Mouse (Mus musculus) liver, embryonic 14.5 days (tissue): ENCODE data around the gene Elmo1. TPM values are rescaled to one million over a fixed set of nuclear protein-coding genes. Genes with fewer than 3 reads are reported as not detected.

Experiments used
- ATAC-seq: fragments of 200-750 bp; cut with Nextera tagmentation; 2 replicates; pipeline ENCODE4 v1.8.0; 2017; ENCODE audit warnings: moderate number of reproducible peaks, mild to moderate bottlenecking, moderate library complexity; ENCODE audit not compliant: insufficient read depth
- DNase-seq, 3 experiments: peaks; one replicate each; pipeline ENCODE4 v3.0.0-alpha.2; 2012 to 2013; ENCODE audit warnings: low read depth in 3 of 3, low spot score in 3 of 3
- H3K27ac ChIP-seq: fragments of 300-500 bp; sonication (generic); 2 replicates; pipeline ENCODE4 v1.5.1; 2014; ENCODE audit warnings: moderate library complexity, mild to moderate bottlenecking, control low read depth, inconsistent platforms
- H3K27me3 ChIP-seq: fragments of 300-500 bp; sonication (generic); 2 replicates; pipeline ENCODE4 v1.6.1; 2014; ENCODE audit warnings: mild to moderate bottlenecking, low read length, moderate library complexity; ENCODE audit not compliant: control insufficient read depth, insufficient read depth
- H3K36me3 ChIP-seq: fragments of 300-500 bp; sonication (generic); replicated peaks from 2 replicates; pipeline ENCODE4 v1.6.1; 2014; ENCODE audit warnings: low read depth; ENCODE audit not compliant: control insufficient read depth, insufficient read depth
- H3K4me1 ChIP-seq, 2 experiments: fragments of 200-500 bp in 1 of 2; fragments of 300-500 bp in 1 of 2; sonication (generic) in 1 of 2; replicated peaks; 2 replicates each; pipeline ENCODE4 v1.6.1; 2012 to 2014; ENCODE audit warnings: antibody characterized with exemption in 1 of 2, inconsistent platforms in 1 of 2, low read length in 1 of 2; ENCODE audit not compliant: control insufficient read depth in 2 of 2, insufficient read depth in 2 of 2
- H3K4me2 ChIP-seq: fragments of 300-500 bp; sonication (generic); 2 replicates; pipeline ENCODE4 v1.6.1; 2014; ENCODE audit warnings: low read depth, mild to moderate bottlenecking, control low read depth, moderate library complexity
- H3K4me3 ChIP-seq, 2 experiments: fragments of 200-500 bp in 1 of 2; fragments of 300-500 bp in 1 of 2; sonication (generic) in 1 of 2; 2 replicates each; pipeline ENCODE4 v1.5.1; 2012 to 2014; ENCODE audit warnings: low read depth in 2 of 2, low read length in 2 of 2, mild to moderate bottlenecking in 2 of 2, control low read depth in 1 of 2, inconsistent platforms in 1 of 2, moderate library complexity in 1 of 2; ENCODE audit not compliant: insufficient read depth in 1 of 2
- H3K9ac ChIP-seq: fragments of 300-500 bp; sonication (generic); replicated peaks from 2 replicates; pipeline ENCODE4 v1.6.1; 2014; ENCODE audit warnings: mild to moderate bottlenecking, control low read depth, moderate library complexity
- H3K9me3 ChIP-seq: fragments of 300-500 bp; sonication (generic); 2 replicates; pipeline ENCODE4 v1.6.1; 2016; ENCODE audit warnings: low read length, mixed read lengths; ENCODE audit not compliant: control insufficient read depth
- CTCF ChIP-seq: IDR thresholded peaks from 2 replicates; pipeline ENCODE4 v1.5.1; 2016; ENCODE audit warnings: antibody characterized with exemption, low read depth, control low read depth
- EP300 ChIP-seq: IDR thresholded peaks from 2 replicates; pipeline ENCODE4 v1.6.1; 2016; ENCODE audit warnings: antibody characterized with exemption, low read depth
- WGBS: fragments of 180-500 bp; shearing (Covaris S2); extraction: QIAGEN DNeasy Blood & Tissue Kit; methylation state at CpG from one replicate; pipeline ENCODE4 v1.1.7; 2014; ENCODE audit not compliant: insufficient replicate concordance; 5-methylcytosine and 5-hydroxymethylcytosine counted together
- polyA plus RNA-seq, 2 experiments: library from polyadenylated mRNA; depleted of rRNA in 1 of 2; stranded (reverse) in 1 of 2; unstranded in 1 of 2; fragments of >200 nt; fragmentation: Nextera tagmentation in 1 of 2; extraction: Ambion mirVana in 1 of 2; gene quantifications; 2 replicates each; pipeline versions ENCODE4 v1.2.1 to v1.2.3; 2012 to 2014

Elmo1 gene
- polyA plus RNA-seq, 2 experiments, result 3.0 to 3.9 TPM

DNA sequence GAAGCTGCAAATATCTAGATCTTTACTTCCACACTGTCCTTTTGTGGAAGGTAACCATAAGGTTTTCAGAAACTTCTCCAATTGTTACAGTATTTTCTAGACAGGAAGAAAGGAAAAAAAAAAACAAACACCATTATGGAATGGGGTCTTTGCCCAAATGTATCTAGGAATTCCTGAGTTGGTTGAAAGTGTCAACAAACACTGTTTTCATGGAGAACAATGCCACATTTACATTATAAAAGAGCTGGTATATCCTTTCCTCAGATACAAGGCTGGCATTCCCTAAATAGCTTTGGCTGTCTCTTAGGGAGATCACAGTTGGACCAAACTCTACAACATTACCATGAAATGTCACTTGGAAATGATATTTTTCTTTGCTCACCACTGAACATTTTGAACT lies 411.5 kb downstream of the Elmo1 start:
- Histone ChIP-seq H3K4me2 (no peak overlapping the region), H3K9me3 (no peaks in the 10 kb centered on the region), H3K9ac (no peak overlapping the region), H3K36me3 (no peaks in the 10 kb centered on the region), H3K27me3 (no peaks in the 10 kb centered on the region), H3K4me1 (no peaks in the 10 kb centered on the region), H3K27ac (no peak overlapping the region), H3K4me3 (no peak overlapping the region)
- ATAC-seq (no peak), DNase-seq (no peak)
- TF ChIP-seq CTCF (no peak), EP300 (no peak)

DNA sequence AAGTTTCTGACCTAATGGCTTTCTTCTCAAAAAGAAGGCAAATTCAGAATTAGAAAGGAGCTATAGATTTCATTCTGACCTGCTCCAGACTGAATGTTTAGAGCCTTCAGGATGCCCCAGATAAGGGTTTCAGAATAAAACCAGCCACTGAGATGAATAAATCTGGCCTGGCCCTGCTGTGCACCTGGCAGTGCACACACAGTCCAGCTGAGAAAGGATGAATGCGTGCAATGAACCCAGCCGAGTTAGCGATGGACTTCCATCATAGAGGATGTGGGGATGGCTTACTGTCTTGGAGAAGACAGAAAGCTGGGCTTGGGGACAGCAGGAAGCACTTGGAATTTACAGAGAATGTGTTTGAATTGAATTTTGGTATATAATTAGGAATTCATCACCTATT lies 413.0 kb downstream of the Elmo1 start:
- WGBS, result 82% methylated on average over 3 of the region's 3 CpGs
- Histone ChIP-seq H3K9me3 (no peaks in the 10 kb centered on the region), H3K4me3 (no peak overlapping the region), H3K36me3 (no peaks in the 10 kb centered on the region), H3K27me3 (no peaks in the 10 kb centered on the region), H3K4me2 (no peak overlapping the region), H3K9ac (no peak overlapping the region), H3K27ac (no peak overlapping the region), H3K4me1 (no peaks in the 10 kb centered on the region)
- ATAC-seq (no peak), DNase-seq (no peak)
- TF ChIP-seq EP300 (no peak), CTCF (no peak)

DNA sequence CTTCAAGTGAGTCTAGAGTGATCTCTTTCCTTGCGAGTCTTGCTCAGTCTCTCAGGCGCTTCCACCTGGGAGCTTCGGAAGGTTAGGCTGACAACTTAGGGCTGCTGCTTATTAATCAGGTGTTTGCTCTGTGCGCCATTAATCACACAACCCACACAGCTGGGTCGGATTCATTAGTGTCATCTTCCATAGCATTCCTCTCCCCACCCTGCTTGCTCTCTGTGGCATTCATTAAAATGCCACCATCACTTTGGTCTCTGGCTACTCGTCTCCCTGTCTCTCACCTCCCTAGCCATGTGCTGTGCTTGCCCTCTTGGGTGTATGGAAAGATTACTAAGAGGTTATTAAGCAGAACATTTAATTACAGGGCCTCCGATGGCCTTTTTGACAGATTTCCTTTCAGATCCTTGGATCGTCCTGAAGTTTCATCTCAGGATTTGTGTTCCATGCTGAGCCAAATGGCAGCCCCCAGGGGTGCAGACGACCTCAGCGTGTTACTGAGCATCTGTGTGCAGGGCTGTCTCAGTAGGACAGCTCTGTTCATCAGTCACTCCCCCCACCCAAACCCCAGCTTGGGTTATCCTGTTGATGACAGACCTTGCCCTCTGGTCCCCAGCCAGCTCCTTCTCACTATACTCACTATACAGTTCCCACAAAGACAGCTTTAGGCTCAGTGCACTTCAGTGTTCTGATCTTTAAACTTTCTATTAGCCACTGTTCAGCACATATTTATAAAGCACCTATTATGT lies 417.2 kb downstream of the Elmo1 start:
- no peak for TF ChIP-seq EP300
- TF ChIP-seq CTCF, result no peak
- Histone ChIP-seq H3K27ac (no peak overlapping the region), H3K27me3 (no peaks in the 10 kb centered on the region), H3K9ac (no peak overlapping the region), H3K36me3 (no peaks in the 10 kb centered on the region), H3K4me2 (no peak overlapping the region), H3K4me3 (no peak overlapping the region), H3K9me3 (no peaks in the 10 kb centered on the region), H3K4me1 (no peaks in the 10 kb centered on the region)
- ATAC-seq (no peak), DNase-seq (no peak)
- 62% methylated on average over 10 of the region's 10 CpGs for WGBS

DNA sequence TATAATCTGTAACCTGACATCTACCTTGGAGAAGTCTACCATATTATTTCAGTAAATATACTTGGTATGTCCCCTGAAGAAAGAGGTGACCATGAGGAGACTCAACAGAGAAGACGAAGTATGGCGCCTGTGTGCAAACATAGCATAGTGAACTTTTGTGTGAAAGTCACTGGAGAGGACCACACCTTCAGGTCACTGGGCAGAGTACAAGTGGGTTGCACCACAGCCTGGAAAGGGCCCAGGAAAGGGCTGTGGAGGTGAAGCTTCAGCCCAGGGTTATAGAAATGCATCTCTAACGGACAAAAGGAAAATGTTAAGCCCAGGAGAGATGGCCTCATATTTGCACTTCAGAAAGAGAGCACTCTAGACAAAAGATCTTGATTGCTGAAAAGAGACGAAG lies 420.6 kb downstream of the Elmo1 start:
- no peak for DNase-seq
- no peak for ATAC-seq
- WGBS, result 59% methylated on average over 4 of the region's 4 CpGs

DNA sequence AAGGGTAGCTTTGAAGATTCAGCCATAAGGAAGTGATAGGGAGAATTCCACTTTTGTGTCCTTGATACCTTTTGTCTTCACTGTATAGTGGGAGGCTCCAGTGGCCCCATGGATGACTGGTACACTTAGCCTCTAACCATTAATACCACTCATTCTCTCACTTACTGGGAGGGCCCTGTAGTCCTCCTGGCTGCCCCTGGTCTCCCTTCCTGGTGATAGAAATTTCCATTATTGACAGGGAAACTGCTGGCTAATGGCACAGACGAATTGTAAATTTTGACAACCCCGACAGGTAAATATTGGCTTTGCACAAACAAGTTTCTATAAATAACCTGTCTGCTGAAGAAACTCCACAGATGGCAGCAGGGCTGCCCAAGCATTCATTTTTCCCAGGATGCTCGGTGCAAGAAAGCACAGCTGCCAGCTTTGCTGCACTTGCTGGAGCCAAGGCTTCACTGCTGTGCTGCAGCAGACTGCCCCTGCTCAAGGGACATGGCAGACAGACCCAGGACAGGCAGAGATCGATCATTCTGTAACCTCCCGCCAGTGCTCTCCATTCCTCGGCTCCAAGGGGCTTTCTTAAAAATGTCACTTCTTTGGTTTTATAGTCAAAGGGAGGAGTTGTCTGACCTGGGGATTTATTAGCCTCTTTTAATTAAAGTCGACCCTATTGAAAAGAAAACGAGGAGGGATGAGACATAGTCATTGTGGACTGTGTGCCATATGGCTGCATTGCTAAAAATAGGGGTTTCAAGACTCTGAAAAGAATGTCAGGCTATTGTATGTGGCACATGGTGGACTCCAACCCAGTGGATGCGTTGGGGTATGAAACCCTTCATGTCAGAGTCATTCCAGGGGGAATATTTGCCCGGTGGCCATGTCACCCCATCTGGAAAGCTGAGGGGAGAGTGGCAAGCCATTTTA lies 422.2 kb downstream of the Elmo1 start:
- ATAC-seq (no peak), DNase-seq (no peak)
- no peak overlapping the region for H3K4me2 ChIP-seq
- H3K4me1 ChIP-seq, result no peaks in the 10 kb centered on the region
- no peaks in the 10 kb centered on the region for H3K9me3 ChIP-seq
- no peaks in the 10 kb centered on the region for H3K27me3 ChIP-seq
- TF ChIP-seq EP300 (no peak), CTCF (no peak)
- no peak overlapping the region for H3K27ac ChIP-seq
- 49% methylated on average over 10 of the region's 10 CpGs for WGBS
- H3K36me3 ChIP-seq, result no peaks in the 10 kb centered on the region
- no peak overlapping the region for H3K9ac ChIP-seq
- H3K4me3 ChIP-seq, result no peak overlapping the region

More for the DNA sequence above, 420.6 kb downstream of the Elmo1 start:
- H3K9me3 ChIP-seq, result no peaks in the 10 kb centered on the region
- no peak overlapping the region for H3K9ac ChIP-seq
- no peak overlapping the region for H3K4me3 ChIP-seq
- no peaks in the 10 kb centered on the region for H3K36me3 ChIP-seq
- TF ChIP-seq EP300 (no peak), CTCF (no peak)
- H3K27ac ChIP-seq, result no peak overlapping the region
- H3K4me1 ChIP-seq, result no peaks in the 10 kb centered on the region
- H3K27me3 ChIP-seq, result no peaks in the 10 kb centered on the region
- no peak overlapping the region for H3K4me2 ChIP-seq
